Mouse (Mus musculus): Measurements from ENCODE around the gene Ankrd11.
"Not testable (repeated sequence)": the region's sequence is repeated elsewhere in the genome, so short reads cannot be mapped to it uniquely, and the experiment has no call there.

Ankrd11 gene

DNA sequence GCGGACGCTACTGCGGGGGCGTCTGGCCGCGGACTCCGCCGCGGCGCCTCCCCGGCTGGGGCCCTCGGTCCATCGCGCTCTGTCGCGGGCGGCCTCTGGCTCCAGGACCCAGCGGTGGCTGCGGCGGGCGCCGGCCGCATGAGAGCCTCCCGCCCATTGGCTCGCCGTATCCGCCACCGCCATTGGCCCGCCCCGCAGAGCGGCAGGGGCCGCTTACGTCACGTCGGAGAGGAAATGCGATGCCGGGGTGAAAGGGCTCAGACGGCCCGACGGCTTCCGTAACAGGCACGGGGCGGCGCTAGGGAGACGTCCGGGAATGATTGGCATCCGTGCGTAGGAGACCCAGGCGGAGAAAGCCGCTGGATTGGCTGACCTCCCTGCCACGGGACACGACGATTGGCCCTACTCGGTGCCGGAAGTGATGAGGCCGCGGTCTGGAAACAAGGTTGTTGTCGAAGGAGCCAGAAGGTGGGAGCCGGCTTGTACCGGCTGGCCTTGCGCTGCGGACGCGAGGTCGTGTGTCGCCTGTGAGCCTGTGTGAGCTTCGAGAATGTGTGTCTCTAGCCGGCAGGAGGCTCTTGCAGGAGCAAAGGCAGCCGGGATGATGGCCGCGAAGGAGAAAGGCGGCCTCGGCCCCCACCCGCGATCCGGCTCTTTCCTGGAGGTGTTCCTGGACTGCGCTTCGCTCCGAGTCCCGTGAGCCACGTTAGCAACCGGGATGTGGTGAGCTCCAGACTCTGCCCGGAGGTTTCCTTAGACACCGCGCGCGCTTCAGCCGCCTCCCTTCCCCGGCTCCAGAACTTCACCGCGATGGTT, at the start of gene Ankrd11:
TSS of gene Ankrd11 (minus strand) at position 120 of the 816 bp plus-strand sequence.
- peak; percentile 93 for ATAC-seq (ENCODE audit: low TSS enrichment)

DNA sequence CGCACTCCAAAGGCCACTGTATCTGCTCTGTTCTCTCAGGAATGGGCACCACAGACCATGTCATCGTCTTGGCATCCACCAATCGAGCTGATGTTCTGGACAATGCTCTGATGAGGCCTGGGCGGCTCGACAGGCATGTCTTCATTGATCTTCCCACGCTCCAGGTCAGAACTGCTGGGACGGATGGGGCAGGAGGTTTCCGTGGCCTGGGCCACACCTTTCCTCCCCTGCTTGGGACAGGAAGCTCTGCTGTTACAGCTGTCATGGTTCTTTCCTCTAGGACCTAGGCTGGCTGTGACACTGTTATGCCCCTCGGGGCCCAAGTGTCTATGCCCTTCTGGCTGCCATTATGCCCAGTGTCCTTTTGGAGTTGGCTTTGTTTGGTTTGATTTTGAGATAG, 45.2 kb upstream of the Ankrd11 start:
- ATAC-seq (ENCODE audit: low TSS enrichment), result no peak

DNA sequence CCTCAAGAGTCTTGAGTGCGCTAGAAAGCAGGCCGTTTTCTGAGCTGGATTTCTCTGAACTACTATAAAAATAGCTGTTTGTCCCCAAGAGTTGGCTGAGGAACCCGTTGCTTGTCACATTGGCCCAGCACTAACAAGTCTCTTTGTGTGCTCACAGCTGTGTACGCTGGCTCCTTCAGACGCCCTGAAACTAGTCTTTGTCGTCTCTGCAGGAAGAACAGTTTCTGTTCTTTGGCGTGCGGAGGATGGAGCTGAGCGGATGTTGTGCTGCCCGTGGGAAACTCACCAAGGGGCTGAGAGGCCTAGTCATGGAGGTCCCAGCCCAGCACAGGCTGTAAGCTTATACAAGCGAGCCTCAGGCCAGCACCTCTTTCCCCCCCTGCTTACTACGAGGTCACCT, 41.5 kb upstream of the Ankrd11 start:
- ATAC-seq (ENCODE audit: low TSS enrichment), result peak; percentile 78

DNA sequence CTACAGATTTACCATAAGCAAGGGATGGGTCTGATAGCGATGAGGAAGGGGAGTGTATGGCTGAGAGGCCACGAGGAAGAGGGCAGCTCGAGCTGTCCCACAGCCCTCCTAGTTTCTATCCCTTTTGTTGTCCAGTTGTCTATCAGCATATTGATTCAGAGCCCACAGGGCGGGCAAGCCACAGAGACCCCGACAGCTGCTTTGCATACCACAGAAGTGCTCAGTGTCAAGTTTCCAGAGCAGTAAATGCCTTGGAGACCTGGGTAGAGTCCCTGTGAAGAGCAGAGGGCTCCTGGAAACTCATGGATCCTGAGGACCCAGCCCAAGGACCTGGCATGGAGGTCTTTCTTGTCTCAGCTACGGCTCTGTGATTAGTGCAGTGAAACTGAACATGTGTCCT, 40.9 kb upstream of the Ankrd11 start:
- no peak for ATAC-seq (ENCODE audit: low TSS enrichment)

DNA sequence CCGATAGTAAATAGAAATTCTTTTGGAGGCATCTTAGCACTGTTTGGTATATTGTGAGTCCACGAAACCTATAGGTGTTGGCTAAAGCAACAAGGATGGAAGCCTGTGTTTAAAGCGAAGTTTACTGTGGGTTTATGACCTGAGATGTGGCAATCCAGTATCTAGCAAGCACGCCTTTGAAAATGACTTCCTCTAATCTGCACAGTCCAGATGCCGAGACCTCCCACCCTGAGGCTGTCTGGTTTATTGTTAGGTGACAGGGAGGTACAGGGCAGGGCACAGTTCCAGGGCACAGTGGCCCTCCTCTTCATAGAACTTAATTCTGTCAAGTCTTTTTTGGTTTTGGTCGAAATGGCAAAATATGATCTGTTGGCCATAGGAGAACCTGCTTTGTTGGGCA, 35.1 kb upstream of the Ankrd11 start:
- ATAC-seq (ENCODE audit: low TSS enrichment), result no peak

DNA sequence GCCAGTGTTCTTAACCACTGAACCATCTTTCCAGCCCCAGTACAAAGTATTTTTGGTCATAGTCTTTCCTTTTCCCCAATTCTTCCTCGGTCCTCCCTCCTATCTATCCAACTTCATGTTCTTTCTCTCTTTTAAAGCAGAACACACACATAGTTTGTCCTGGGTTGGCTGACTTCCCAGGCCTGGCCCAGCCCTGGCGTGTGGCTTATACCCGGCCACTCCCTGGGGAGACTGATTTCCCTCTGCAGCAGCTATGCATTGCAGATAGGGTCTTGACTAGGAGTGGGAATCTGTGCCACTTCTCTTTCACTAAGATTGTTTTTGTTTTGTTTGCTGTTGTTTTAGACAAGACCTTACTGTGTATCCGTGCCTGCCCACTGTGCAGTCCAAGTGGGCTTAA, 29.1 kb upstream of the Ankrd11 start:
- ATAC-seq (ENCODE audit: low TSS enrichment), result no peak

DNA sequence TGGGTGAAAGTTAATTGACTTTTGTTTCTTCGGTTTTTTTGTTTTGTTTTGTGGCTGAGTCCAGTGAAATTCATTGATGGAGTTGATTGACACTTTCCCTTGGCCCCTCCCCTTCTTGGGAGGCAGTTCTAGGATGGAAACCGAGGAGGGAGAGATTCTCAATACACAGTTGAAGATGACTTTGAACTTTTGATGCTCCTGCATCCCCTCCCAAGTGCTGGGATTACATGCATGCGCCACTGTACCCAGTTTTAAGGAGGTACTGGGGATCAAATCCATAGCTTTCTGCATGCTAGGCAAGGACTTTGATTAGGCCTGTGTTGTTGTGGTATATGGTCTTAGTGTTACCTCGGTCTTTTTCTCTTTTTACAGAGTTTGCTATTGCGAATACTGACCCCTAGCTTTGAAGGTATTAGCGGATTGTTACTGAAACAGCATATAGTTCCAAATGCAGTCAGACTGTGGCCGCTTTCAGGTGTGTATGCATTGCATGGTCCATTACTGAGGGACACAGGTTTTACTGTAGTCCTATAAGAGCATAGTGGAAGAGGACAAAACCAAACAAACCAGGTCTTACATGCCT, 24.1 kb upstream of the Ankrd11 start:
- no peak; the same call in 1 of the 2 replicates for ATAC-seq (ENCODE audit: low TSS enrichment)

DNA sequence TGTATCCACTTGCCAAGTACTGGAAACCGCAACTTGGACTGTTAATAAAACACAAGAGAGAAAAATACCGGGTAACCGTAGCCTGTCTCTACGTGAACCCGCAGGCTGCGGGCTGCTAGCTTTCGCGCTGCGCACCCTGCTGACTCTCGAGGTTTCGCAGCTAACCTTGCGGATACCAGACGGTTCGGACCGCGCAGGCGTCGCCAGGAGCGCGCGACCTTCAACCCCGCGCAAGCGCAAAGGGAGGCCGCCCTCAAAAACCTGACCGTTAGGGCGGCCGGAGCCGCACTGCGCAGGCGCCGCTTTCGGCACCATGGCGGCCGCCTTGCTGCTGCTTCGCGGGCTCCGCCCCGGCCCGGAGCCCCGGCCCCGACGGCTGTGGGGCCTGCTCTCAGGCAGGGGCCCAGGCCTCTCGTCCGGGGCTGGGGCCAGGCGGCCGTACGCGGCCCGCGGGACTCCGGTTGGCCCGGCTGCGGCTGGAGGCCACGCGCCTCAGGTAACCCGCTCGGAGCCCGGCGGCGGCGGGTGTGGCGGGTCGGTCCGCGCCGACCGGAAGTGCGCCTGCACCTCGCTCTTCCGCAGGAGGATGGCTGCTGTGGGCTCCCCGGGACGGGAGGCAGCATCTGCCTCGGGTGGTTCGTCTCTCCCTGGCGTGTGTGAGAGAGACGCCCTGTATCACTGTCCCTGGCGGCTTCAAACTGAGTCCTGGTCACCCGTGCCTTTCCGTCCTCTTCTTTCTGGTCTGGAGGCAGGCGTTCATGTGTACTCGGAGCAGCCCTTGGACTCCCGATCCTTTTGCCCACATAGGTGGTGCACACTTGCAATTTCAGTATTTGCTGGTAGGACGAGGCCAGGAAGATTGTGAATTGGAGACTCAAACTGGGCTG, 23.4 kb upstream of the Ankrd11 start:
- ATAC-seq (ENCODE audit: low TSS enrichment), result peak; percentile 92

DNA sequence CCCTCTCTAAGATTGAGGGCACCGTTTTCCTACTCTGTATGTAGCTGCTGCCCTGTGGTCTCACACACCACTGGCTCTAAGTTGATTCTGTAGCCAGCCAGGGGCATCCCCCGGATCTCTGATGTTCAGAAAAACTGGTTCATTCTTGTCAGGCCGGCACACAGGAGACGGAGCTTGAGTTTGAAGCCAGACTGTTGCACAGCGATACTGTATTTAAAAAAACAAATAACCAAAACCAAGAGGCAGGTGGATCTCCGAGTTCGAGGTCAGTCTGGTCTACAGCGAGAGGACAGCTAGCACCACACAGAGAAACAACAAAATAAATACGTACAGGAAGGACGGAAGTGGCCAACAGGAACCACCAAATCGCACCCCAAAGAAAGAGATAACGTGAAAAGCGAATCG, 22.7 kb upstream of the Ankrd11 start:
- peak; percentile 29; the same call in 1 of the 2 replicates for ATAC-seq (ENCODE audit: low TSS enrichment)

DNA sequence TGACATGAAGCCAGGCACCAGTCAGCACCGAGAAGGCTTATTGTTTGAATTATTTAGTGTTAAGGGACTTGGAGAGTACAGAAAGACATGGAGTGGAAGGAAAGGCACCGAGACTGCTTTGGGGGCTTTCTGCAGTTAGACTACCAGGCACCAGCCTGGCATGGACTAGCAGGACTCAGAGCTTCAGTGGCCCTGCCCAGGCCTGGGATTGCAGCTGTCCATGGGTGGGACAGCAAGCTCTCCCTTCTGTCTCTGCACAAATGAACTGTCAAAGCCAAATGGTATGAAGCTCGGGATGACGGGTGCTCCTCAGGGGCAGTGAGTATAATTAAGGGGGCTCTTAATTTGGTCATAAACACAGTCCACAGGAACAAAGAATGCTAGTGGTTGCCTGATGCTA, 22.0 kb upstream of the Ankrd11 start:
- ATAC-seq (ENCODE audit: low TSS enrichment), result no peak

DNA sequence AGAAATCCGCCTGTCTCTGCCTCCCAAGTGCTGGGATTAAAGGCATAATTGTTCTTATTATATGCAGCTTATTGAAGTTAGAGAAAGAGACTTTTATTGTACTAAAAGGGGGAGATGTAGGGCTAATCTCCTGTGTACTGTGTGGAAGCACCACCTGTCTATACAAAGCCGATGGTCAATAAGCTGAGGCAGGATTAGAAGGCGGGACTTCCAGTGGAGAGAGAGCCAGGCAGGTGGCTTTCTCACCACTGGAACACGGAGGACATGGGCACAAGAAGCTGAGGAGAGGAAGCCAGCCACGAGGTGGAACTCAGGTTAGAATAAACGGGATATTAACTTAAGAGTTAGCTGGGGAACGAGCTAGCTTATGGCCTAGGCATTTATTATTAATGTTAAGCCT, 20.6 kb upstream of the Ankrd11 start, which contains the start of gene Spg7:
TSS of gene Spg7 (plus strand) at position 222 of the 400 bp plus-strand sequence.
- no peak for ATAC-seq (ENCODE audit: low TSS enrichment)

DNA sequence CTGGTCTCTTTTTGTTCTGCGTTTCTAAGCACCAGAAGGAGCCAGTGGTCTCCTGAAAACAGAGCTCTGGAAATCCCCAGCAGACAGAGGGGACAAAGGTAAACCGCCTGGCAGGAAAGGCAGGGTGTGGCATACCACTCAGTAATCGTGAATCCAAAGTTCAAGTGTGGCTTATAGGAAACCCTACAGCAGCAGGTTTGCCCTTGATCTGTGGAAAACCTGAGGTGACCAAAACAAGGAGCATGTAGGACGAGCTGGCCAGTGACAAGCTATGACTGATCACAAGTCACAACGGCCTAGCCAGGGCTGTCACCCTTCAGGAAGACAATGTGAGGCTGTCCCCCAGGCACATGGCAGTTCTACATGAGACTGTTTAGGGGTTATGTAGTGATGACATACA, 9.4 kb upstream of the Ankrd11 start:
- no peak for ATAC-seq (ENCODE audit: low TSS enrichment)

DNA sequence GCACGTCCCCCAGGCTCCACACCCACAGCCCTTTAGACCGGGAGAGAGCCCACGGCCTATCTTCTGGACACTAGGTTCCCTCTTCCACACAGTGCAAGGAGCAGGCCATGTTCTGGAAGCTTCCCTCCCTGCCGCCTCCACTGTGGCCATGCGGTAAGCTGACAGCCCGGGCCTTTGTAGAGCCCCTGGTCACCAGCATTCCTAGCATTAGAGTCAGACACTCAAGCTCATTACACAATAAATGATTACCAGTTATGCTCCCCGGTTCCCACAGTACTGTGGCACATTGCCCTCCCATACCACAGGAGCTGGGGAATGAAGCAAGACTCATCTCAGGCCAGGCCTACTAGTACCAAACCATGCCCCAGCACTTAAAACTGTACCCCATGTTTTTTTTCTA, 6.3 kb upstream of the Ankrd11 start:
- no peak for ATAC-seq (ENCODE audit: low TSS enrichment)

DNA sequence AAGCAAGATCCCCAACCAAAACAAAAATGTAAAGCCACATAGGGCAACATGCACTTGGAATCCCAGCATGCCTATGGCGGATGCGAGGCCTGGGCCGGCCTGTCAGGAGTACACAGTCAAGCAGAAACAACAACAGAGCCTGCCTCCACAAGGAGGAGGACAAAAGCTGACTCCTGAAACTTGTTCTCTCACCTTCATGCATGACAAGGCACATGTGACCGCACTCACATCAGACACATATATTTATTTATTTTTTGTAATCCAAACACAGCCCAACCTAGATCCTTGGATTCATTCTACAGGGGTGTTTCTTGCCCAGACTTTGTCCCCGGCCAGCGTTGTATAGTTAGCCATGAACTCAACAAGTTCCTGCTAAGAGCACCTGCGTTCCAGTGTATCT, 5.8 kb upstream of the Ankrd11 start:
- ATAC-seq (ENCODE audit: low TSS enrichment), result no peak

DNA sequence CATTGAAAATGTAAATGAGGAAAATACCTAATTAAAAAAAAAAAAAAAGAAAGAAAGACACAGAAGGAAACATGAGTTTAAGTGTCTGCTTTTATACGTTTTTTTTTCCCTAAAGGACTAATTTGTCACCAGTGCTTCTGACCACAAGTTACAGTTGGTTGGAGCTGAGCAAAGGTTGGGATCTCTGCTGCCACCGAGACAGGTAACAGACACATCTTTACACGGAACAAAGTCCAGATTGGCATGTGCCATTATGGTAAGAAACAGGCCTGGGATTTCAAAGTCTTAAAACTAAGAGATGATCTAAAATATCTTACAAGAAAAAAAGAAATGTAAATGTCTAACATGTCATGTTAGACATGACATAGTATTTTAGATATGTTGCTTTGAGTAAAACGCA, 4.6 kb upstream of the Ankrd11 start:
- ATAC-seq (ENCODE audit: low TSS enrichment), result no peak

DNA sequence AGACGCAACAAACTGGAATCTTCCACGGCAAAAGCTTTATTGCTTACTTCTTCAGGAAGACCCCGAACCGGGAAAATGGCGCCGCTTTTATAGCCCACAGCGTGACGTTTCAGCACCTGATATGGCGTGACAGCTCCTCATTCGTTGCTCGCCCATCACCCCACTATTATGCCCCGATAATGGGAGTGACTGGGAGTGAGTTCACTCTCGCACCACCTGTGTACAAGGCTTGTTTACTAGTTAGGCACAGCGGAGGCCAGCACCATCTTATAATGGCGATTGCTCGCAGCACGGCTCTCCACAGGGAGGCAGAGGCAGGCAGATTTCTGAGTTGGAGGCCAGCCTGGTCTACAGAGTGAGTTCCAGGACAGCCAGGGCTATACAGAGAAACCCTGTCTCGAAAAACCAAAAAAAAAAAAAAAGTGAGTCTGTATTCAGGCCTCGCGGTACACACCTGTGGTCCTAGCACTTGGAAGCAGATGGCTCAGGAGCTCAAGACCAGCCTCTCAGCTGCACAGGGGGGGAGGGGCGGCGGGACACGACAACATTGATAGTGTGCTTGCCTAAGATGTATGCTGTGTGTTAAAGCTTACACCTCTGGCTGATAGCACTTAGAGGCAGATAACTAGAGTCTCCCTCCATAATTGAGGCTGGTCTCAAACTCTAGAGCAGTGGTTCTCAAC, 2.8 kb upstream of the Ankrd11 start:
- not testable (repeated sequence) for ATAC-seq (ENCODE audit: low TSS enrichment)

DNA sequence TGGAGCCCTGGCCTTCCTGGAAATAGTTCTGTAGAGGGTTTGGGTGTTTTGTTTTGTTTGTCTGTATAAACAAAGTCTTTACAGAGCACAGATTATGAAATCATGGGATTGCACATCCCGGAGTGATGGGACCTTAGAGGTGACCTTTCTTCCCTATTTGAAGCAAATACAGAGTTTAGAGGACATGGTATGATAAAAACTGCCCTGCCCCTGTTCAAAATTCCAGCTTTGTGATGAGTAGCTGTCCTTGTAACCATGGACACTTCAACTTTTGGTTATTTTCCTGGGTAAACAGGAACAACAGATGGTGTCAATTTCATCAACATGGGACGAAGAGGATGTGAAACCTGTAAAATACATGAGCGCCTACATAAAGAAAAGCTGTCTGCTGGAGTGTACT, 1.9 kb upstream of the Ankrd11 start:
- no peak for ATAC-seq (ENCODE audit: low TSS enrichment)

DNA sequence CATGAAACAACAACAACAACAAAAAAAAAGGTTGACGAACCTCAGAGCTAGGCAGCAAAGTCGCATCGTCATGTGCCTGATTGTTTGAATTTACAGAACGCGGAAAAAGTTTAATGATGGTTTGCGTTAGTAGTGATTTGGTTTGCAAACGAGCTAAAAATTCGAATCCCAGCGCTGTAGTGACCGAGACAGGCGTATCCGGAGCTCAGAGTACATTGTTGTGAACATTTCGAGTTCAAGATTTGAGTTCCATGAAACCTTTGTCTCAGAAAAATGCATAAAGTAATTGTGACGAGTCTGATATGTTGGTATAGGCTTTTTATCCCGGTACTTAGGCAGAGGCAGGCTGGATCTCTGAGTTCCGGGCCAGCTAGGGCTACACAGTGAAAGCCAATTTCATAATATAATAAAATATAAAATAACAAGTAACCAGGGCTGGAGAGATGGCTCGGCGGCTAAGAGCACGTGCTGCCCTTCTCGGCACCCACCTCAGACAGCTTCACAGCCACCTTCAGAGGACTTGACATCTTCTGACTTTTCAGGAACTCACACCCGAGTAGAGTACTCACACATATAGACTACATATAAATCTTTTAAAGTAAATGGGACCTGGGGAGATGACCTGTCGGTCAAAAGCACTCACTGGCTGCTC, 1.0 kb upstream of the Ankrd11 start:
- ATAC-seq (ENCODE audit: low TSS enrichment), result no peak

DNA sequence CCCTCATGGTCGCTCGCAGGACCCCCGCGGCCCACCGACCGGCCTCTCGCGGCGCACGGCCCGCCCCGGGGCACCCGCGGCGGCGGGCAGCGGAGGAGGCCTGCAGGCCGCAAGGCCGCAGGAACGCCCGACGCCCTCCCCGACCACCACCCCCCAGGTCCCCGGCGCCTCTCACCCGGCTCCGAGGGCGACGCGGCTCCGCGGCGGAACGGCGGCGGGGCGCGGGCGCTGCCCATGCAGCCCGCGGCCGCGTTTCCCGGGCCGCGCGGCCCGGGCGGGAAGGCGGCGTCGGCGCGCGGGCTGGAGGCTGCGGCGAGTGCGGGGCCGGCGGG, 337 bp downstream of the Ankrd11 start:
- no peak; the same call in 1 of the 2 replicates for ATAC-seq (ENCODE audit: low TSS enrichment)

DNA sequence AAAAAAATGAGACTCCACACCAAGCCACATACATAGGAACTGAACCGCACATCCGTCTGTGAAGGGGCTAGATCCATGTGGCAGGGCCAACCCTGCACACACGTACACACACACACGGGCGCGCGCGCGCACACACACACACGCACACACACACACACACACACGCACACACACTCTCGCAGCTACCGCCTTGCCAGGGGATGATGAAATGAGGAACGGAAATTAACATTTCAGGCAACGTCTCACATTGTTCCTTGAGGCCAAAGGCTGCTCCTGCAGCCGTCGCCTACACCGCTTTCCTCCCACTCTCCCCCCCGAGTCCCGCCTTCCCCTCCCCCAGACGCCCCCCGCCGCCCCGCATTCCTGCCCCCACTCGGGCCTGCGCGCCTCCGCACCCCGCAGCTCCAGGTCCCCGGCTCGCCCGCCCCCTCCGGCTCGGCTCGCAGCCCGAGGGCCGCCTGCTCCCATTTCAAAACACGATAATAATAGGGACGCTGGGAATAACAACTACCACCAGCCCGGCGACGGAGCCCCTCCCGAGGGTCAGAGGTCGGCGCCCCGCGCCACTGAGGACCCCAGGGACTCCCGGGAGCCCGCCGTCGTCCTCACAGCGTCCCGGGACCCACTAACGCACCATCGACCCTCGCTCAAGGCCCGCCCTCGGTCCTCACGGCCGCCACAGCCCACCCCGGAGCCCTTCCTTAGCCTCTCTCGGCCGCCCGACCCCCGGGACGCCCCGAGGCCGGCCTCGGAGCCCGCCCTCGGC, 886 bp downstream of the Ankrd11 start:
- ATAC-seq (ENCODE audit: low TSS enrichment), result peak; percentile 1; the same call in 1 of the 2 replicates

Measured in frontal cortex, adult (tissue).